Mouse (Mus musculus) spleen, adult 18-20 months (tissue): ENCODE data around the gene Zdhhc25.

ENCODE experiments used
- DNase-seq, 2 experiments: peaks; one replicate each; pipeline ENCODE4 v3.0.0; 2022; ENCODE audit warnings: mixed read lengths in 2 of 2

The Zdhhc25 gene

GRCm38 (mm10) chr15:88635205-88635604 lies 35.1 kb downstream of the Zdhhc25 start:
- no peak for DNase-seq

- peak in 1 of 2 experiments; percentile 51 for DNase-seq
Observed at GRCm38 (mm10) chr15:88651019-88651418, 50.9 kb downstream of the Zdhhc25 start.
